Mouse (Mus musculus) limb, embryonic 11.5 days (tissue): ENCODE measurements around the gene Magi1. TPM values are rescaled to one million over a fixed set of nuclear protein-coding genes. Genes with fewer than 3 reads are reported as not detected.

Experiments
- ATAC-seq: fragments of 200-750 bp; cut with Nextera tagmentation; 2 replicates; pipeline ENCODE4 v1.8.0; 2017; ENCODE audit warnings: low read depth; ENCODE audit not compliant: insufficient number of reproducible peaks, low FRiP score, low TSS enrichment
- DNase-seq: peaks from one replicate; pipeline ENCODE4 v3.0.0-alpha.2; 2015; ENCODE audit warnings: low spot score
- H3K27ac ChIP-seq: fragments of 300-500 bp; sonication (generic); replicated peaks from 2 replicates; pipeline ENCODE4 v1.5.1; 2014; ENCODE audit warnings: low read depth, mild to moderate bottlenecking, low read length
- H3K27me3 ChIP-seq: fragments of 300-500 bp; sonication (generic); 2 replicates; pipeline ENCODE4 v1.6.1; 2014; ENCODE audit warnings: mild to moderate bottlenecking, low read length, mixed read lengths; ENCODE audit not compliant: control insufficient read depth, insufficient read depth
- H3K36me3 ChIP-seq: fragments of 300-500 bp; sonication (generic); 2 replicates; pipeline ENCODE4 v1.6.1; 2014; ENCODE audit warnings: mild to moderate bottlenecking, low read length, moderate library complexity, mixed read lengths; ENCODE audit not compliant: control insufficient read depth, insufficient read depth
- H3K4me1 ChIP-seq: fragments of 300-500 bp; sonication (generic); 2 replicates; pipeline ENCODE4 v1.6.1; 2014; ENCODE audit warnings: low read length, mixed read lengths; ENCODE audit not compliant: control insufficient read depth, insufficient read depth
- H3K4me2 ChIP-seq: fragments of 300-500 bp; sonication (generic); 2 replicates; pipeline ENCODE4 v1.6.1; 2014; ENCODE audit warnings: low read depth, mild to moderate bottlenecking, moderate library complexity; ENCODE audit not compliant: severe bottlenecking
- H3K4me3 ChIP-seq: fragments of 300-500 bp; sonication (generic); 2 replicates; pipeline ENCODE4 v1.5.1; 2014; ENCODE audit warnings: low read depth, low read length
- H3K9ac ChIP-seq: fragments of 300-500 bp; sonication (generic); 2 replicates; pipeline ENCODE4 v1.6.1; 2014; ENCODE audit warnings: mild to moderate bottlenecking, low read length
- H3K9me3 ChIP-seq: fragments of 300-500 bp; sonication (generic); 2 replicates; pipeline ENCODE4 v1.6.1; 2016; ENCODE audit warnings: low read length; ENCODE audit not compliant: control insufficient read depth
- WGBS: fragments of 180-500 bp; shearing (Covaris S2); extraction: QIAGEN DNeasy Blood & Tissue Kit; methylation state at CpG from one replicate; pipeline ENCODE4 v1.1.7; 2014; 5-methylcytosine and 5-hydroxymethylcytosine counted together
- polyA plus RNA-seq: library from polyadenylated mRNA; unstranded; fragments of >200 nt; fragmentation: Nextera tagmentation; extraction: Ambion mirVana; gene quantifications from 2 replicates; pipeline ENCODE4 v1.2.1, GENCODE M21; 2014

Gene Magi1
- polyA plus RNA-seq, 1 experiment from 2014 or later: 13.4 TPM

- DNase-seq: no peak
Measured at GRCm38 (mm10) chr6:93737083-93737482, 546.6 kb downstream of the Magi1 start.

GRCm38 (mm10) chr6:93736071-93736470 lies 547.6 kb downstream of the Magi1 start:
- H3K9me3 ChIP-seq: no peaks in the 10 kb centered on the region
- 92% methylated on average over 3 of the region's 3 CpGs for WGBS
- no peak overlapping the region for H3K27ac ChIP-seq
- no peak overlapping the region for H3K4me3 ChIP-seq
- no peak overlapping the region for H3K4me2 ChIP-seq
- no peaks in the 10 kb centered on the region for H3K27me3 ChIP-seq
- DNase-seq: no peak
- no peak for ATAC-seq
- no peaks in the 10 kb centered on the region for H3K4me1 ChIP-seq
- H3K36me3 ChIP-seq: no peaks in the 10 kb centered on the region
- H3K9ac ChIP-seq: no peak overlapping the region

More at GRCm38 (mm10) chr6:93737083-93737482, 546.6 kb downstream of the Magi1 start:
- no peak for ATAC-seq
- no peaks in the 10 kb centered on the region for H3K27me3 ChIP-seq
- WGBS: 96% methylated on average over 1 of the region's 1 CpGs
- H3K4me3 ChIP-seq: no peak overlapping the region
- H3K9me3 ChIP-seq: no peaks in the 10 kb centered on the region
- H3K36me3 ChIP-seq: no peaks in the 10 kb centered on the region
- no peak overlapping the region for H3K4me2 ChIP-seq
- no peak overlapping the region for H3K9ac ChIP-seq
- H3K27ac ChIP-seq: no peak overlapping the region
- H3K4me1 ChIP-seq: no peaks in the 10 kb centered on the region

GRCm38 (mm10) chr6:93733800-93734199 lies 549.9 kb downstream of the Magi1 start:
- H3K27me3 ChIP-seq: no peaks in the 10 kb centered on the region
- H3K9ac ChIP-seq: no peak overlapping the region
- no peaks in the 10 kb centered on the region for H3K4me1 ChIP-seq
- ATAC-seq: no peak
- 82% methylated on average over 6 of the region's 6 CpGs for WGBS
- H3K4me3 ChIP-seq: no peak overlapping the region
- H3K27ac ChIP-seq: no peak overlapping the region
- H3K36me3 ChIP-seq: no peaks in the 10 kb centered on the region
- H3K4me2 ChIP-seq: no peak overlapping the region
- no peak for DNase-seq
- no peaks in the 10 kb centered on the region for H3K9me3 ChIP-seq

DNA sequence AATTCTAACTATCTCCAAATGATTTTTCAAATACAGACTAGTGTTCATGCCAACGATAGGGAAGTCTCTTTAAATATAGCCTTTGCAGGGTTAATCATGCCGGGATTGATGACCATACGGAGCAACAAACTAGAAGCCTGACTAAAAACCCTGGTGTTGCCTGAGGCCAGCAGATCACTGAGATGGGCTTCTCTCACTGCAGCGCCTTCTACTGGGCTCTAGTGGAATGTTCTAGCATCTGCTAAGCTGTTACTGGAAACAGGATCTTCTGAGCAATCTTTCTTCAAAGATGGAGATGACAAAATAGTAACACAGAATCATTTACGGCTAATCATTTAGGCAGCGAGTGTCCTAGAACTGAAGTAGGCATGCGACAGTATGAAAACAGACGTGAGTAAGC lies 554.0 kb downstream of the Magi1 start:
- Histone ChIP-seq H3K9ac (no peak overlapping the region), H3K36me3 (no peaks in the 10 kb centered on the region), H3K9me3 (no peaks in the 10 kb centered on the region), H3K4me3 (no peak overlapping the region), H3K27ac (no peak overlapping the region), H3K4me1 (peaks cover 4% of the 10 kb centered on the region; the same call in 1 of the 2 replicates), H3K27me3 (no peaks in the 10 kb centered on the region), H3K4me2 (no peak overlapping the region)
- no peak for ATAC-seq
- 71% methylated on average over 8 of the region's 8 CpGs for WGBS
- DNase-seq: peak; percentile 41

GRCm38 (mm10) chr6:93728791-93729190 lies 554.9 kb downstream of the Magi1 start:
- DNase-seq (no peak), ATAC-seq (no peak)
- Histone ChIP-seq H3K4me2 (no peak overlapping the region), H3K4me1 (peaks cover 4% of the 10 kb centered on the region; the same call in 1 of the 2 replicates), H3K27me3 (no peaks in the 10 kb centered on the region), H3K4me3 (no peak overlapping the region), H3K9me3 (no peaks in the 10 kb centered on the region), H3K27ac (no peak overlapping the region), H3K36me3 (no peaks in the 10 kb centered on the region), H3K9ac (no peak overlapping the region)
- 86% methylated on average over 4 of the region's 4 CpGs for WGBS

DNA sequence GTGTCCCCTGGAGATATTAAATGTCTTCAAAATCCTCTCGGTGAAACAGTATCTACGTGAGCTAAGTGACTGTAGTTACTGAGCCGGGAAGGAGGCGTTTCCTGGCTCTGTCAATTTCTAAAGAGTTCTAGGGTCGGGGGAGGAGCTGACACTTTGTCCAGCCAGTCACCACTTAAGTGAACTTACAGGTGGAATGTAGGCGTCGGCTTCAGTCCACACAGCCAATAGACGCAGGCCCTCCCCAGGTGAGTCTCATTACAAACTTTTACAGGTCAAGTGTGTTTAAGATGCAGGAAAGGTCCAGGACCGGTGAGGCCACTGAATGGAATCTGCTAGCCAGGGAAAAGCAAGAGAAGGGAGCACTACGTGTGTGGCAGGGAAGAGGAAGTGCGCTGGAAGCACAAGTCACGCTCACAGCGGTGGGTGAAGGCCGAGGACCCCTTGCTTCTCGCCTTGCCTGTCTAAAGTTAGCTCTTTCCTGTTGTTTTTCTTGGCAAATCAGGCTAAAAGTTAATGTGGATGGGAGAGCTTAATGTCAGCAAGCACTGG lies 556.0 kb downstream of the Magi1 start:
- 37% methylated on average over 15 of the region's 15 CpGs for WGBS
- H3K27ac ChIP-seq: no peak overlapping the region
- no peak overlapping the region for H3K4me2 ChIP-seq
- DNase-seq: no peak
- H3K36me3 ChIP-seq: no peaks in the 10 kb centered on the region
- H3K9me3 ChIP-seq: no peaks in the 10 kb centered on the region
- no peaks in the 10 kb centered on the region for H3K27me3 ChIP-seq
- H3K4me1 ChIP-seq: peaks cover 4% of the 10 kb centered on the region; the same call in 1 of the 2 replicates
- no peak overlapping the region for H3K9ac ChIP-seq
- ATAC-seq: no peak
- H3K4me3 ChIP-seq: no peak overlapping the region

GRCm38 (mm10) chr6:93726829-93727455 lies 556.8 kb downstream of the Magi1 start:
- Histone ChIP-seq H3K36me3 (no peaks in the 10 kb centered on the region), H3K9me3 (no peaks in the 10 kb centered on the region), H3K4me2 (no peak overlapping the region), H3K4me3 (no peak overlapping the region), H3K27me3 (no peaks in the 10 kb centered on the region), H3K9ac (no peak overlapping the region), H3K27ac (no peak overlapping the region), H3K4me1 (peaks cover 4% of the 10 kb centered on the region; the same call in 1 of the 2 replicates)
- 45% methylated on average over 7 of the region's 7 CpGs for WGBS
- DNase-seq (peak; percentile 38), ATAC-seq (no peak)

GRCm38 (mm10) chr6:93726121-93726520 lies 557.6 kb downstream of the Magi1 start:
- DNase-seq (no peak), ATAC-seq (no peak)
- H3K9me3 ChIP-seq: no peaks in the 10 kb centered on the region
- WGBS: 85% methylated on average over 10 of the region's 10 CpGs
- H3K27ac ChIP-seq: no peak overlapping the region
- H3K9ac ChIP-seq: no peak overlapping the region
- no peak overlapping the region for H3K4me2 ChIP-seq
- peaks cover 4% of the 10 kb centered on the region; the same call in 1 of the 2 replicates for H3K4me1 ChIP-seq
- H3K36me3 ChIP-seq: no peaks in the 10 kb centered on the region
- H3K4me3 ChIP-seq: no peak overlapping the region
- no peaks in the 10 kb centered on the region for H3K27me3 ChIP-seq
